Mouse (Mus musculus): ENCODE data around the gene Cadm1.

DNA sequence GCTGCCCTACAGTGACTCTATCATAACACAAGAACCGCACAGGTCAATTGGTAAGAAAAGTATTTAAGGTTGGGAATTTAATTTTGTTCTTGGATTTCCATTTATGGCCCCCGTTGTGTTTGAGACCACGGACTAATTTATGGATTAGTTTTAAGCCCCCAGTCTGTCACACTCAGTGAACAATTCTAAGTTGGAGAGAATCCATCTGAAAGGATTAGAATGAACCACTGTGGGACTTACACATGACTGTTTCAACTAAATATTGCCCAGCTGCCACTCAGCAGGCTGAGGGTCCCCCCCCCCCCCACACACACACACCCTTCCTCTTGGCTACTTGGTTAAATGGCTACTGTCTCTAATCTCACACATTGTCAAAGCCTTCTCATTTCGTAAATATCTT is 295.7 kb downstream of the Cadm1 start:
- TF ChIP-seq CTCF (IDR thresholded peaks at IDR 0.05; ENCODE audit: control insufficient read depth, insufficient read depth, low read length), result no peak
- TF ChIP-seq POLR2A (IDR thresholded peaks at IDR 0.05; ENCODE audit: borderline replicate concordance, control insufficient read depth, low read depth, low read length), result no peak
